Mouse (Mus musculus) E14TG2a.4 (cell line): ENCODE measurements around the gene Ccnd2.

Source experiments
- CTCF ChIP-seq: conservative IDR thresholded peaks from 2 replicates; pipeline ENCODE4 v1.5.1; 2014; ENCODE audit warnings: low read length
- NANOG ChIP-seq: IDR thresholded peaks from 2 replicates; pipeline ENCODE4 v1.6.1; 2014; ENCODE audit warnings: borderline replicate concordance, low read length, mixed read lengths
- POU5F1 ChIP-seq: IDR thresholded peaks from 2 replicates; pipeline ENCODE4 v1.6.1; 2014; ENCODE audit warnings: low read length, borderline replicate concordance

DNA sequence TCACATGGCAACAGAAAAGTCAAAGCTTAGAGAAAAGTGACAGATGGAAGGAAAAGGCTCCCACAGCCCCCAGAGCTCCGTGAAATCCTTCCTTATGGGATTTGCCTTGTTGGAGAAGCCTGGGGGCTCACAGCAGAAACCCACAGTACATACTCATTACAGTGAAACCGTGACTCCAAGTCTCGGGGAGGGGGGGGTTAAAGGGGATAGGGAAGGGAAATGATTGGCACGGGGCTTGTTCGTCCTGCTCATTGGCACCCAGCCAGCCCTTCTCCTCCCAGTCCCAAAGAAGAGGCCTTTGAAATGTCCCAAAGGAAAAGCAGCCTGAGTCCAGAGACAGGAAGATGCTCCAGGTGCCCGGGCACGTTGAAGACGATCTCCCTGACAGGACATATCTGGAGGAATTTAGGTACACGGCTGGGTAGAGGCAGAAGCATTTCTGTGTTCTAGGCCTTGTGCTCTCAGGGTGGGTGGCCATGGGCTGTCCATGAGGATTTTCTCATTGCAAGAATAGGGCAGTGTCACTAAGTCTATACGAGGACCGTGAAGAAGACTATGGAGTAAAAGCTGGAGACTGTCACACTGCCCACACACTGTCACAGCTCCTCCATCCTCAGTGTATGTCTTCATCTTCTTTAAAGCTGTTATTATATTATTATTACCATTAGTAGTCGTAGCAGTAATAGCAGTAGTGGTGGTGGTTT lies 27.2 kb upstream of the Ccnd2 start:
- TF ChIP-seq CTCF (no peak), POU5F1 (no peak), NANOG (no peak)
